Mouse (Mus musculus) C2C12 (cell line): ENCODE data around the gene Lsm7. TPM values are rescaled to one million over a fixed set of nuclear protein-coding genes. Genes with fewer than 3 reads are reported as not detected.

Source experiments
- H3K27me3 ChIP-seq: one replicate; pipeline ENCODE4 v1.6.1; 2011; ENCODE audit not compliant: control insufficient read depth, insufficient read depth, insufficient read length
- H3K36me3 ChIP-seq: one replicate; pipeline ENCODE4 v1.6.1; 2011; ENCODE audit not compliant: control insufficient read depth, insufficient read depth
- H3K4me3 ChIP-seq: one replicate; pipeline ENCODE4 v1.5.1; 2011; ENCODE audit warnings: mild to moderate bottlenecking, control low read depth; ENCODE audit not compliant: poor library complexity, insufficient read depth, severe bottlenecking
- H3K79me2 ChIP-seq: one replicate; pipeline ENCODE4 v1.6.1; 2011; ENCODE audit not compliant: control insufficient read depth, insufficient read depth
- H3K79me3 ChIP-seq: one replicate; pipeline ENCODE4 v1.6.1; 2011; ENCODE audit warnings: low read depth, control low read depth
- H3ac ChIP-seq: one replicate; pipeline ENCODE3; 2011; ENCODE audit warnings: low read depth; ENCODE audit not compliant: control insufficient read depth, insufficient read length
- CEBPB ChIP-seq: IDR thresholded peaks from one replicate; pipeline ENCODE4 v1.6.1; 2011; ENCODE audit warnings: low read depth, mild to moderate bottlenecking, control low read depth, moderate library complexity
- CTCF ChIP-seq: IDR thresholded peaks from one replicate; pipeline ENCODE4 v1.5.1; 2011; ENCODE audit not compliant: control insufficient read depth, insufficient read depth, insufficient read length
- FOSL1 ChIP-seq: IDR thresholded peaks from one replicate; pipeline ENCODE4 v1.8.0; 2011; ENCODE audit warnings: mild to moderate bottlenecking, low read length; ENCODE audit not compliant: poor library complexity, insufficient read depth, severe bottlenecking
- MAX ChIP-seq: IDR thresholded peaks from one replicate; pipeline ENCODE4 v1.6.1; 2011; ENCODE audit warnings: mild to moderate bottlenecking, control low read depth
- MYOD1 ChIP-seq: IDR thresholded peaks from one replicate; pipeline ENCODE4 v1.6.1; 2011; ENCODE audit warnings: low read depth; ENCODE audit not compliant: control insufficient read depth, insufficient read length
- MYOG ChIP-seq: IDR thresholded peaks from one replicate; pipeline ENCODE4 v1.6.1; 2011; ENCODE audit not compliant: control insufficient read depth, insufficient read length; ENCODE audit errors: extremely low read depth
- USF1 ChIP-seq: IDR thresholded peaks from one replicate; pipeline ENCODE4 v1.6.1; 2011; ENCODE audit warnings: low read depth, mild to moderate bottlenecking, control low read depth, moderate library complexity
- polyA plus RNA-seq: library from polyadenylated mRNA; unstranded; fragments of >200 nt; fragmentation: generic; extraction: Trizol; gene quantifications from one replicate; pipeline ENCODE4 v1.2.1, GENCODE M21; 2012; ENCODE audit warnings: missing spikeins

Gene Lsm7
- polyA plus RNA-seq, 1 experiment: 297 TPM

- Histone ChIP-seq H3K79me3 (no peaks in the 10 kb centered on the region), H3ac (no peak overlapping the region), H3K36me3 (no peaks in the 10 kb centered on the region), H3K79me2 (no peaks in the 10 kb centered on the region), H3K27me3 (no peaks in the 10 kb centered on the region), H3K4me3 (no peak overlapping the region)
- TF ChIP-seq CEBPB: no peak
- TF ChIP-seq USF1: no peak
- TF ChIP-seq MAX: no peak
- TF ChIP-seq MYOG: no peak
- TF ChIP-seq CTCF: no peak
- no peak for TF ChIP-seq MYOD1
- no peak for TF ChIP-seq FOSL1
Observed at GRCm38 (mm10) chr10:80812391-80813041, 42.5 kb downstream of the Lsm7 start.

- TF ChIP-seq MAX: no peak
- Histone ChIP-seq H3K79me2 (no peaks in the 10 kb centered on the region), H3K27me3 (no peaks in the 10 kb centered on the region), H3K79me3 (no peaks in the 10 kb centered on the region), H3K36me3 (peaks cover 16% of the 10 kb centered on the region), H3ac (no peak overlapping the region), H3K4me3 (no peak overlapping the region)
Observed at GRCm38 (mm10) chr10:80810084-80810483, 44.9 kb downstream of the Lsm7 start.

- Histone ChIP-seq H3K36me3 (peaks cover 21% of the 10 kb centered on the region), H3K79me2 (no peaks in the 10 kb centered on the region), H3K4me3 (no peak overlapping the region), H3K79me3 (no peaks in the 10 kb centered on the region), H3K27me3 (no peaks in the 10 kb centered on the region), H3ac (no peak overlapping the region)
- TF ChIP-seq CEBPB (no peak), MYOG (no peak), MYOD1 (no peak), USF1 (no peak), MAX (no peak), CTCF (no peak), FOSL1 (no peak)
Observed at GRCm38 (mm10) chr10:80808985-80809632, 45.9 kb downstream of the Lsm7 start.

GRCm38 (mm10) chr10:80808099-80808984 lies 46.7 kb downstream of the Lsm7 start:
- Histone ChIP-seq H3K27me3 (no peaks in the 10 kb centered on the region), H3K79me2 (no peaks in the 10 kb centered on the region), H3ac (no peak overlapping the region), H3K79me3 (no peaks in the 10 kb centered on the region), H3K36me3 (peaks cover 28% of the 10 kb centered on the region), H3K4me3 (no peak overlapping the region)
- TF ChIP-seq MYOD1 (no peak), MAX (no peak), MYOG (no peak), CEBPB (no peak), USF1 (no peak), FOSL1 (no peak), CTCF (no peak)

- Histone ChIP-seq H3K79me2 (peaks cover 3% of the 10 kb centered on the region), H3K36me3 (peaks cover 40% of the 10 kb centered on the region), H3ac (no peak overlapping the region), H3K27me3 (no peaks in the 10 kb centered on the region), H3K79me3 (peaks cover 1% of the 10 kb centered on the region), H3K4me3 (no peak overlapping the region)
- TF ChIP-seq MAX: no peak
- TF ChIP-seq MYOG: no peak
- no peak for TF ChIP-seq CEBPB
- no peak for TF ChIP-seq FOSL1
- TF ChIP-seq USF1: no peak
- no peak for TF ChIP-seq CTCF
- no peak for TF ChIP-seq MYOD1
Observed at GRCm38 (mm10) chr10:80807057-80807627, 47.9 kb downstream of the Lsm7 start.
